Mouse (Mus musculus) neural tube, embryonic 10.5 days (tissue): ENCODE measurements around the gene Rfwd3.
"Not testable (repeated sequence)": the region's sequence is repeated elsewhere in the genome, so short reads cannot be mapped to it uniquely, and the experiment has no call there.

Experiments used
- DNase-seq: peaks from one replicate; pipeline ENCODE4 v3.0.0-alpha.2; 2017; ENCODE audit warnings: low spot score; ENCODE audit errors: extremely low spot score

Rfwd3 gene

GRCm38 (mm10) chr8:111290586-111290985, 9.4 kb downstream of the Rfwd3 start:
- no peak for DNase-seq

- no peak for DNase-seq
Measured at GRCm38 (mm10) chr8:111285603-111286002, 14.4 kb downstream of the Rfwd3 start.

DNA sequence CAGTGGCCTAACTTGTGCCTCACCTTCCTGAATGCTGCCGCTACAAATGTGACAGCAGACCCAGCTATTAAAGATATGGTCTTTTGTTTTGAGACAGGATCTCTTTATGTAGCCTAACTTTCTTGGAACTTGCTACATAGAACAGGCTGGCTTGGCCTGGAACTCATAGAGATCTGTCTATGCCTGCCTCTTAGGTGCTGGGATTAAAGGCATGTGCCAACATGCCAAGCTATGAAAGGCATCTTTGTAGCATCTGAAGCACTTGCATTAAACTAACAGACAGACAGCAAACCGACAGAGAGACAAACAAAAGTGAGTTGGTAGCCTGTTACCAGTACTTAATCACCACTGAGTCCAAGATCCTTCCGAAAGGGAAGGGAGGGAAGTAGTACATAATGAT, 17.9 kb downstream of the Rfwd3 start:
- DNase-seq: no peak

GRCm38 (mm10) chr8:111268277-111268676, 31.7 kb downstream of the Rfwd3 start:
- DNase-seq: no peak

GRCm38 (mm10) chr8:111266161-111266560, 33.9 kb downstream of the Rfwd3 start:
- DNase-seq: not testable (repeated sequence)

DNA sequence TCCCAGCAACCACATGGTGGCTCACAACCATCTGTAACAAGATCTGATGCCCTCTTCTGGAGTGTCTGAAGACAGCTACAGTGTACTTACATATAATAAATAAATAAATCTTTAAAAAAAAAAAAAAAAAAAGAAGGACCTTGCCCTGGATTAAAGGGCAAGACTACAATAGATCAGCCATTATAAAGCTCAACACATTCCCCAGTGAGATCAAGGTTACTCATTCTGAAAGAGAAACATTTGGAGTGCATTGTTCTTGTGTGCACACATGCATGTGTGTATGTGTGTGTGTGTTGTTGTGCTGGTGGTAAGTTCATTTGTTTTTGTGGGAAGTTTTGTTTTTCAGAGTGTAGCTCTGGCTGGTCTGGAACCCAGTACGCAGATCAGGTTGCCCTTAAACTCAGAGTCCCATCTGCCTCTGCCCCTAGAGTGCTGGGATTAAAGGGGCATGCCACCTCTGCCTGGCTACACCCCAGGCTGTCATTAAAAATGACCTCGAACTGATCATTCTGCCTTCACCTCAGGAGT, 35.3 kb downstream of the Rfwd3 start:
- DNase-seq: no peak

GRCm38 (mm10) chr8:111261981-111262381, 38.0 kb downstream of the Rfwd3 start:
- DNase-seq: no peak

DNA sequence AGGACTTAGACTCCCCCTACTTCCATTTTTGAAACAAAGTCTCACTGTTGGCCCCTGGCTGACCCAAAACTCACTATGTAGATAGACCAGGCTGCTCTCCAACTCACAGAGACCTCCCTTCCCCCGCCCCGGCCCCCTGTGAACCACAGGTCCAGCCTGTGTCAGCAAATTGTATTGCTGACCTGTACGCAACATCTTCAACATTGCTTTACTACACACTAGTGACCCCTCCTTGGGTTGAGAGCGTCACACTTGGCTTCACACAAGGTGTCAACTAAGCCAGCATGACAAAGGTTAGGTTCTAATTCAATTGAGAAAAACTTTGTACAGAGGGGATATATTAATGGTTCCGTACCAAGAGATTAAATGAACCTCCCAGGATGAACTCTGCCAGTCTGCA, 39.8 kb downstream of the Rfwd3 start:
- DNase-seq: no peak

DNA sequence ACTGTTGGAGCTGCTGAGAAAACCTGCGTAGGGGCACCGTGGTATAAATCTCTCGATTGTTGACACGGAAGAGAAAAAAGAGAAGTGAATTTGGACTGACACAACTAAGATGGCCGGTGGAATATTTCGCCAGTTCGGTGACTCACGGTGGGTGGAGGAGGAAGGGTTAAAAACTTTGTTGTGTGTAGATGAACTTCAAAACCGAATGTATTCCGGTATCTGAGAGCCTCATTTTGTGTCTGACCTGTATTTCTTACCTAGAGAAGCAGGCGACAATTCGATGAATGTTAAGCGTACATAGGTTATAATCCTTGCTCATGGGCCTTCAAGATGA, 40.6 kb downstream of the Rfwd3 start:
- DNase-seq: no peak

DNA sequence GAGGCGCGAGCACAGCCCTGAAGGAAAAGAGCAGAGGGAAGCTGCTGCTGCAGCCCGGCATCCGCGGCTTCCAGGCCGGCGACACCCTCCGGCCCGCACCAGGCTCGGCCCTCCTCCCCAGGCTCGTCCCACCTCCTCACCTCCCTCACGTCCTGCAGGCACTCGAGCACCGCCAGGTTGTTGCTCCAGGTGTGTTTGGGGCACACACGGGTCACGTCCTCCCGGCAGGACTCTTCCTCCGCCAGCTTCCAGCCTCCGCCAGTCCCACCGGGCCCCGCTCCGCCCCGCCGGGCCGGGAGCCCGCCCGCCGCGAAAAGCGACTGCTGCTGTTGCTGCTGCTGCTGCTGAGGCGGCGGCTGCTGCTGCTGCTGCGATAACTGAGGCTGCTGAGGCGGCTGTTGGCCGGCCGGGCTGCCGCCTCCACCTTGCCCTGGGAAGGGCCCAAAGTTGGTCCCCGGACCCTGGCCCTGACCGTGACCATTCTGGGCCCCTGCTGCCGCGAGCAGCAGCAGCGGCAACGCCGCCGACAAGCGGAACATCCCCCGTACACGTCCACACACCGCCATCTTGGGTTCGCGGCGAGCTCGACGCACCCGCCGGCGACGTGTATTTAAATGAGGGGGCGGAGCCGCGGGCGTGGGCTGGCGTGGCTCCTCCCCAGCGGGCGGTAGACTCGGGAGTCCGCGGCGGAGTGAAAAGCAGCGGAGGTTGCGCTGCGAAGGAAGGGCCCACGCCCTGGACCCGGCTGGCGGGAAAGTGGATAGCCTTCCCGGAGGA, 41.2 kb downstream of the Rfwd3 start, which contains the start of gene Glg1:
Glg1 (minus strand) TSS at position 586 of the 777 bp plus-strand sequence.
- DNase-seq: peak; percentile 95

DNA sequence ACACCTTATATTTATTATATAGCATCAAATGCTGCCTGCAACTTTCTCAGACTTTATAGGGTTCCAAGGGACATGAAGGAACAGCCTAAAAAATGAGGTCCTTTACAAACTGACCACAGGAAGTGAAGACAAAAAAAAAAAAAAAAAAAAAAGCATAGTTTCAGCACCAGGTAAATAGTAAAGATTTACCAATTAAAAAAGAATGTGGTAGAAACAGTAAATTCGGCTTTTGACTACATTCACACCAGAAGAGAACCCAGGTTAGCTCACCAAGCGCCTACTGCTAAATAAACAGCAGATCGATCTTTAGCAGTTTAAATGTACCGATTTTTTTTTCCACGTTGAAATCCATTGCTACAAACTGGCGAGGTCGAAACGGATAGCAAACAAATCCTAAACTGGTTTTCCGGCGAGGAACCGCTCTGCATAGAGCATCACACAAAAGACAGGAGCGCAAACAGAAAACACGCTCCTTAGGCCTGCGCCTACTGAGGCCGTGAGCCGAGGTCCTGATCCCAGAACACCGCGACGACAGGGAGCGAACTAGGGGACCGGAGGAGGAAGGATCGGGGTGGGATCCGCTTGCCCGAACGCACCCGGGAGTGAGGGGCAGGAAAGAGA, 41.9 kb downstream of the Rfwd3 start:
- no peak for DNase-seq

- no peak for DNase-seq
Measured at GRCm38 (mm10) chr8:111252487-111253112, 47.4 kb downstream of the Rfwd3 start.

GRCm38 (mm10) chr8:111250111-111250510, 49.9 kb downstream of the Rfwd3 start:
- DNase-seq: no peak

GRCm38 (mm10) chr8:111248136-111248535, 51.9 kb downstream of the Rfwd3 start:
- DNase-seq: no peak

DNA sequence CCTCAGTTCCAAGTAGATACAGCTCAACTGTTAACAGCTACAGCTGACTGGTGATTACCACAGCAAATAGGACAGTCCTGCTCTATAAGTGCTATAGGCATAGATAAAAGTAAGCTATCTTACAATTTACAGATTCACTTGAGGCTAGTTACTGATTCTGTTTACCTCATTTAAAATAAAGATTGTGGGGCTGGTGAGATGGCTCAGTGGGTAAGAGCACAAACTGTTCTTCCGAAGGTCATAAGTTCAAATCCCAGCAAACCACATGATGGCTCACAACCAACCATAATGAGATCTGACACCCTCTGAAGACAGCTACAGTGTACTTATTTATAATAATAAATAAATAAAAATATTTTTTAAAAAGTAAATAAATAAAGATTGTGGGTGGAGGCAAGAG, 53.2 kb downstream of the Rfwd3 start:
- not testable (repeated sequence) for DNase-seq

DNA sequence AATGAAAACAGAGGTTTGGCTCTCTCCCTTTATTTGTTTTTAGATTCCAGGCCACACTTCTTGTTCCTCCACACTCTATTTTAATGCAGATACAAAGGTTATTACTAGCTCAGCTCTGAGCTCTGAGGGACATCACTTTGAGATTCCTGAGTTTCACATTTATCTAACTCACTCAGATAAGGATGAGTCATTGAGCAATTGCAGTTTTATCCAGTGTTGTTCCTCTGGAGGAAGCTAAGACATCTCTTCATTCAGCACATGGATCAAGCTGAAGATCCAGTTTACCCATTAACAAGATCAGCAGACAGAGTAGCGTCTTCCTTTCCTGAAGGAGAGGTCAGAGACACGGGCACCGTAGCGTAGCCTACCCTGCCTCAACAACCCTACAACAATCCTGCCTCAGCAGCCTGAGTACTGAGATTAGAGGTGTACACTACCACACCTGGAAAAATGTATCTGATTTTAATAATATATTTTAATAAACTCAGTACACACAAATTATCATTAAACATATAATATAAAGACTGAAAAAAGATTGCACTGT, 53.7 kb downstream of the Rfwd3 start:
- DNase-seq: no peak

DNA sequence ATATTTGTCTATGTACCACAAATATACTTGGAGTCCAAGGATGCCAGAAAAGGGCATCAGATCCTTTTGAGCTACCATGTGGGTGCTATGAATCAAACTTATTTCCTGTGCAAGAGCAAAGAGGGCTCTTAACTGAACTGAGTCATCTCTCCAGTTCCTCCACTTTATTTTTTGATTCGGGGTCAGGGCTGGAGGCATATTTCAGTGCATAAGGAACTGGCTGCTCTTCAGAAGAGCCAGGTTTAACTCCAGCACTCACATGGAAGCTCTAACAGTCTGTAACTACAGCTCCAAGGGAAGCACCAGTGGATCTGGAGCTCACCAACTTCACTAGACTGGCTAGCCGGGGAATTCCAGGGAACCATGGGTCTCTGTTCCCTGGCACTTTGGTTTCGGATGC, 62.7 kb downstream of the Rfwd3 start:
- no peak for DNase-seq

DNA sequence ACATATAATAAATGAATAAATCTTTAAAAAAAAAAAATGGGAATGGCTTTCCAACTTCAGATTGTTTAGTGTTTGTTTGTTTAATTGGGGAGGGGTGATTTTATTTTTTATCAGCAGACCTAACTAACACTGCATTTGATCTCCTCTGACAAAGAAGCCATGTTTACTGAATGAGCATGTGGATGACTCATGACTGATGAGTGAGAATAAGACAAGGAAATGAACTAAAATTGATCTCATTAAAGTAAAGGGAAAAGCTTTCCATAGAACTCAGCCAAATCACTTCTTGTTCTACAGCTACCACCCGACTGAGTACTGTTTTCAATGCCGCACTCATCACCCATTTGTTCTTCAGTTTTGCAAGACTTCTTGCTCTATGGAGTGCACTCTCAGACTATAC, 66.3 kb downstream of the Rfwd3 start:
- no peak for DNase-seq

- DNase-seq: no peak
Measured at GRCm38 (mm10) chr8:111224153-111224552, 75.9 kb downstream of the Rfwd3 start.
